Mouse (Mus musculus) midbrain, embryonic 10.5 days (tissue): Measurements from ENCODE around the gene Gstm6. TPM values are rescaled to one million over a fixed set of nuclear protein-coding genes. Genes with fewer than 3 reads are reported as not detected.

ENCODE experiments used
- DNase-seq: peaks from one replicate; pipeline ENCODE4 v3.0.0-alpha.2; 2017; ENCODE audit warnings: low spot score
- H3K27ac ChIP-seq: fragments of 300-500 bp; sonication (generic); replicated peaks from 2 replicates; pipeline ENCODE4 v1.5.1; 2016; ENCODE audit warnings: mild to moderate bottlenecking
- H3K27me3 ChIP-seq: fragments of 300-500 bp; sonication (generic); 2 replicates; pipeline ENCODE4 v1.6.1; 2016; ENCODE audit warnings: low read depth, mild to moderate bottlenecking; ENCODE audit not compliant: poor library complexity, severe bottlenecking
- H3K36me3 ChIP-seq: fragments of 300-500 bp; sonication (generic); 2 replicates; pipeline ENCODE4 v1.6.1; 2016; ENCODE audit warnings: mild to moderate bottlenecking, moderate library complexity
- H3K4me1 ChIP-seq: fragments of 300-500 bp; sonication (generic); 2 replicates; pipeline ENCODE4 v1.6.1; 2016
- H3K4me3 ChIP-seq: fragments of 300-500 bp; sonication (generic); 2 replicates; pipeline ENCODE4 v1.5.1; 2016; ENCODE audit warnings: mild to moderate bottlenecking, moderate library complexity
- H3K9me3 ChIP-seq: fragments of 300-500 bp; sonication (generic); replicated peaks from 2 replicates; pipeline ENCODE4 v1.6.1; 2016; ENCODE audit warnings: mild to moderate bottlenecking
- WGBS: fragments of 180-500 bp; shearing (Covaris S2); methylation state at CpG from one replicate; pipeline ENCODE4 v1.1.7; 2016; 5-methylcytosine and 5-hydroxymethylcytosine counted together
- polyA plus RNA-seq: library from polyadenylated mRNA; unstranded; fragments of >200 nt; fragmentation: Nextera tagmentation; extraction: Ambion mirVana; gene quantifications from 2 replicates; pipeline ENCODE4 v1.2.1, GENCODE M21; 2016

Gstm6 gene
- polyA plus RNA-seq, 1 experiment from 2014 or later: 13.1 TPM

DNA sequence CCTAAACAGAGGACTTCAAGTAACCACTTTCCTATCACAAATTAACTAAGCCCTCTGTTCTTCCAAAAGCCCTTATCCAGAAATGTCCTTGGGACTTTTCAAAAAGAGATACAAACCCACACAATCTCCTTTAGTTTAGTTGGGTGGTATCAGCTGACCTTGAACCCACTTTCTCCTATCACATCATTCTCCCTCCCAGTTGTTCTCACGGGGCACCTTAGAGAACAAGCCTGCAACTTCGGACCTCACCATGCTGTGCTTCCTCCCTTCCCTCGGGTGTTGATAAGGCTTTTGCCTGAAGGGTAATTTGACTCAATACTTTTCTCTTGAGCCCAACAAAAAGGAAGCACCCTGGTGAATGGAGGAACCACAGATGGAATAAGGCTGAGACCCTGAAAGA, 7.7 kb downstream of the Gstm6 start:
- no peak overlapping the region for H3K27ac ChIP-seq
- H3K9me3 ChIP-seq: no peaks in the 10 kb centered on the region
- 62% methylated on average over 3 of the region's 3 CpGs for WGBS
- H3K27me3 ChIP-seq: peaks cover 5% of the 10 kb centered on the region; the same call in 1 of the 2 replicates
- peaks cover 29% of the 10 kb centered on the region for H3K4me1 ChIP-seq
- no peak for DNase-seq
- no peak overlapping the region for H3K4me3 ChIP-seq
- no peaks in the 10 kb centered on the region for H3K36me3 ChIP-seq

DNA sequence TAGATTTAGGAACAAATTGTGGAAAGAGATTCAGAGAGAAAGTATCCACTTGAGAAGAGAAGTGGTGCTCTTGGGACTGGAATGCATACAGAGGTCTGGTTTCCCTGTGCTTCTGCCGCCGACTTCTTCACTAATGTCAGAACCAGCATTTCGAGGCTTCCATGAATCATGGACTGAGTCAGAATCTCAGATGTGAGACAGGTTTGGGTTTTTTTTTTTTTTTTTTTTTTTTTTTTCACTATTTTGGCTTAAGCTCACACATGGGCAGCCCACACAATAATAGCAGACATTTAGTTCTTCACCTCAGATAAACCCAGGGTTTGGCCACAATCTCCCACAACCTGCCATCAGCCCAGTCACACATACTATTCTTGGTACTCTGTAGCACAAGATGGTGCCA, 8.3 kb downstream of the Gstm6 start:
- H3K4me1 ChIP-seq: peaks cover 31% of the 10 kb centered on the region
- WGBS: 85% methylated on average over 3 of the region's 3 CpGs
- no peak for DNase-seq
- no peak overlapping the region for H3K27ac ChIP-seq
- H3K27me3 ChIP-seq: peaks cover 5% of the 10 kb centered on the region; the same call in 1 of the 2 replicates
- no peaks in the 10 kb centered on the region for H3K36me3 ChIP-seq
- H3K4me3 ChIP-seq: no peak overlapping the region
- H3K9me3 ChIP-seq: no peaks in the 10 kb centered on the region

DNA sequence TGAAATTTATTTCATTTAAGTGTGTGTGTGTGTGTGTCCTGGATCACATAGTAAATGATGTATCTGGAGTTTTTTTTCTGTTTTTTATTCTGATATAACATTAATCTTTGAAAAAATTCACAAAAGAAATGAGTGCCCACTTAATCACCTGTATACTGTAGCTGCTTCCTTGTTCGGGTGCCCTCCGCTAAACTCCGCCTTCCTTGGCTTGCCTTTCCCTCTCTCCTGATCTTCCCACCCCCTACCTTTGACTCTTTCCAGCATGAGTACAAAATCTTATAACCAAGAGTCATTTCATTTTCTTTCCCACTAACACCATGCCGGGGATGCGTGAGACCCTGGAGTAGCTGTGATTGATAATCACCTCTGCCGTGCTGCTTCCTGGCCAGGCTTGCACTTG, 11.4 kb downstream of the Gstm6 start:
- DNase-seq: no peak
- Histone ChIP-seq H3K4me3 (no peak overlapping the region), H3K27ac (0 out of 2 replicates have a peak overlapping the region, but pooled peaks have one; percentile 3), H3K4me1 (peaks cover 28% of the 10 kb centered on the region), H3K27me3 (peaks cover 5% of the 10 kb centered on the region; the same call in 1 of the 2 replicates), H3K36me3 (no peaks in the 10 kb centered on the region), H3K9me3 (no peaks in the 10 kb centered on the region)
- WGBS: 88% methylated on average over 6 of the region's 6 CpGs

DNA sequence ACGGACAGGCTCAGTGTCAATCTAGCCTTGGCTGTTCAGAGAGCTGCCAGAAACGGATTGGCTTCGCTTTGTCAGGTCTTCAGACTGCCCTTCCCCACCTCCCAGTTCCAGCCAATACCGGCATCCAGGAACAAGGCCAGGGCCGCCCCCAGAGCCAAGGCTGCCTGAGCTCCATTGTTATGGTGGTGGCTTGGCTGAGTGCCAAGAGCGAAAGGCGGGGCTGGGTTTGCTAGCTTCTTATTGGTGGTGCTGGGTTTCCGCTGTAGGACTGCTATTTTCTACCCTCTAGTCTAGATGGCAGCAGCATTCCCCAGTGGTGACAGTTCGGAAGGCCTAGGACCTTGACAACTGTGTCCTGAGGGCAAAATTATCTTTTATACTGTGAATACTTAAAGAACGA, 11.9 kb downstream of the Gstm6 start, which contains the start of gene Gstm7:
Gene Gstm7 (minus strand): TSS at position 148 of the 400 bp plus-strand sequence.
- peak; percentile 99 for DNase-seq
- Histone ChIP-seq H3K4me3 (peak within 1 kb of the TSS; percentile 45), H3K4me1 (peaks cover 28% of the 10 kb centered on the region), H3K27me3 (peaks cover 5% of the 10 kb centered on the region; the same call in 1 of the 2 replicates), H3K36me3 (no peaks in the 10 kb centered on the region), H3K9me3 (no peaks in the 10 kb centered on the region), H3K27ac (peak within 1 kb of the TSS; percentile 83)
- WGBS: 8% methylated on average over 10 of the region's 10 CpGs

DNA sequence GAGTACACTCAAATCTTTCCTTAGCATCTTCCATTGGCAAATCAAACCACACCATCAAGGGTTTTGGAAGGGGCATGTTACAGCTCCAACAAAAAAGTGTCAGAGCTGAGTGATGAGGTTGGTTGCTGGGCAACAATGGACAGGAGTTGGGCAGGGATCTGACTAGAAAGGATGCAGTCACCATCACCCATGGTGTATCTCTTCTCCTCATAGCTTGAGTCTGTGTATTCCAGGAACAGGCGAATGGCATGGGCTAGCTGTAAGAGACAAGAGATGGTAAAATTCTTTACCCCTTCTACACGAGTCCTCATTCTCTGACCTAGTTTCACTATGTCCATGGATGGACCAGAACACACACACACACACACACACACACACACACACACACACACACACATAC, 12.4 kb downstream of the Gstm6 start:
- peak overlapping the region; percentile 83 for H3K27ac ChIP-seq
- no peaks in the 10 kb centered on the region for H3K9me3 ChIP-seq
- DNase-seq: no peak
- peaks cover 28% of the 10 kb centered on the region for H3K4me1 ChIP-seq
- peaks cover 5% of the 10 kb centered on the region; the same call in 1 of the 2 replicates for H3K27me3 ChIP-seq
- WGBS: 68% methylated on average over 2 of the region's 2 CpGs
- peak overlapping the region; percentile 45 for H3K4me3 ChIP-seq
- no peaks in the 10 kb centered on the region for H3K36me3 ChIP-seq

DNA sequence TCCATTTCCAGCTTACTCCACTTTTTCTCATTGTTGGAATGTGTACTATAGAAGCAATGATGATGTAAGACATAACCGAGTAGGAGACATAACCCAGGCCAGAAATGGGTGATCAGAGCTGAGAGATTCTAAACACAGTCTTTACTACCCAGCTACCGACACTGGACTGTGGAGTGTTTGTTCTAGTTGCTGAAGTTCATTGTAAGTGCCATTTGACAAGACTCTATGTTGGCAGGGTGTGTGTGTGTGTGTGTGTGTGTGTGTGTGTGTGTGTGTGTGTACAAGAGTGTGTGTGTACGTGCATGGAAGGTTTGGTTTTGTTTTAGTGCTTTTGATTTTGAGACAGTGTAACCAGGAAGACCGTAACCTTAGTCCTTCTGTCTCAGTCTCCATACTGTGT, 13.8 kb downstream of the Gstm6 start:
- no peak overlapping the region for H3K27ac ChIP-seq

DNA sequence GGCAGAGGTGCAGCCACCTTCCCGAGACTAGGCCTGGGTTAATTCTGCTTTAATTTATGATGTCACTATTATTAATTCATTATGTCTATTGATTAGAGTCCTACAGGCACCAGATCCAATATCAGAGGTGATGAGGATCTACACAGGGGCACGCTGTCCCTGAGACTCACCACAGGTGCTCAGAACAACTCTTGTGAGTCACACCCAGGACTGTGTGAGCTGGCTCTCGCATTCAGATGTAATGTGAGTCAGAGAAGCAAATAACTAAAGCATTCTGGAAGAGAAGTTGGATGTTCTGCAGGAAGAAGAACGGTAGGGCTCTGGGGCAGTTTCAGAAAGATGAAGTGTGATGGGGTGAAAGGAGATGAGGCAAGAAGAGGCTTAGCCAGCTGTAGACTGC, 14.3 kb downstream of the Gstm6 start:
- peaks cover 28% of the 10 kb centered on the region for H3K4me1 ChIP-seq
- WGBS: 90% methylated on average over 4 of the region's 4 CpGs
- no peak overlapping the region for H3K27ac ChIP-seq
- DNase-seq: no peak
- no peaks in the 10 kb centered on the region for H3K36me3 ChIP-seq
- no peak overlapping the region for H3K4me3 ChIP-seq
- H3K27me3 ChIP-seq: peaks cover 5% of the 10 kb centered on the region; the same call in 1 of the 2 replicates
- no peaks in the 10 kb centered on the region for H3K9me3 ChIP-seq

More for the DNA sequence above, 13.8 kb downstream of the Gstm6 start:
- H3K4me3 ChIP-seq: no peak overlapping the region
- peaks cover 28% of the 10 kb centered on the region for H3K4me1 ChIP-seq
- H3K27me3 ChIP-seq: peaks cover 5% of the 10 kb centered on the region; the same call in 1 of the 2 replicates
- no peak for DNase-seq
- no peaks in the 10 kb centered on the region for H3K36me3 ChIP-seq
- WGBS: 81% methylated on average over 4 of the region's 4 CpGs
- no peaks in the 10 kb centered on the region for H3K9me3 ChIP-seq

DNA sequence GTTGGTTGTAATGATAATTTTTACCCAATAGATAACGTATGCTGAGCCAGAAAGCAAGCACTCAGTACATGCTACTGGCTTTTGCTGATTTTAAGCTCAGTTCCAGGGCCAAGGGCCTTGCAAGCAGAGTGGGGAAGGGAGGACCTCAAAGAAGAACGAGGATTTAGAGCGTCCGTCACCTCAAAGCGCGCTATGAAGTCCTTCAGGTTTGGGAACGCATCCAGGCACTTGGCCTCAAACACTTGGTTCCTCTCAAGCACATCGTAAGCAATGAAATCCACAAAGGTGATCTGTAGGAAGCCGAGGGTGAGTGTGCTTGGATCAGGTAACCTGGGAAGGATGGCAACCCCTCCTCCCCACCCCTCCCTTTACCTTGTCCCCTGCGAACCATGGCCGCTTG, 14.9 kb downstream of the Gstm6 start:
- Histone ChIP-seq H3K4me3 (no peak overlapping the region), H3K36me3 (no peaks in the 10 kb centered on the region), H3K9me3 (no peaks in the 10 kb centered on the region), H3K27ac (no peak overlapping the region), H3K4me1 (peaks cover 28% of the 10 kb centered on the region), H3K27me3 (peaks cover 5% of the 10 kb centered on the region; the same call in 1 of the 2 replicates)
- WGBS: 91% methylated on average over 11 of the region's 11 CpGs
- DNase-seq: no peak

DNA sequence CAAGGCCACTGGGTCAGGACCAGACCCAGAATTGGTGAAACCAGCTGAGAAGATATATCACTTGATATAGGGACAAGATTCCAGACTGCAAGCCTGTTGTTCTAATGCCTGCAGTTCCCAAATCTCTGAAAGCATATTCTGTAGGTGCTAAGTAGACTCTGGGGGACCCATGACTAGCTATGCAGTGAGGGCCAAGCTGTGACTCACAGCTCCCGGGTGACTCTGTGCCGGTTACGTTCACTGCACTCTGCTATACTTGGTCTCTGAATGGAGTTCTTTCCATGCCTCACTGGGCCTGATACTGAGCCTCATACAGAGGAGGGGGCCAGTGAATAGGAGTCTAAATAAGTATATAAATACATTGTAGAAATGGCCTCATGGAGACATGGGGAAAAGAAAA, 15.7 kb downstream of the Gstm6 start:
- Histone ChIP-seq H3K27me3 (0 out of 2 replicates have a peak, but pooled peaks cover under 1% of the 10 kb centered on the region), H3K9me3 (no peaks in the 10 kb centered on the region), H3K27ac (no peak overlapping the region), H3K36me3 (no peaks in the 10 kb centered on the region), H3K4me1 (peaks cover 28% of the 10 kb centered on the region), H3K4me3 (no peak overlapping the region)
- DNase-seq: no peak
- WGBS: 68% methylated on average over 3 of the region's 3 CpGs

DNA sequence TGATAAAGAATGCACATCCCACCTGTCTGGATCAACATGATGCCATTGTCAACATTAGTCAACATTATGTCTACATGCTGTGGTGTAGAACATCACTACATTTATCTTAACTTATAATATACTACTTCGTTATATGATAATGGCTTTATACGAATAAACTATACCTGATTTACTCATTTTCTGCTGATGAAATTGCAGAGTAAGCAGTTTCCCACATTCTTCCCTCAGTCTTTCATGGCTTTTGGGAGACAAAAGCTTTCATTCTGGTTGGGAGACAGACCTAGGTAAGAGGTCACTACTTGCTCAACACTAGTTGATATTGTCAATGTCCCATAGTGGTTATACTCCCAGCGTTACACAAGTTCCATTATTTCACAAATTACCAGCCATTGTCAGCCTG, 18.2 kb downstream of the Gstm6 start:
- Histone ChIP-seq H3K36me3 (no peaks in the 10 kb centered on the region), H3K4me3 (no peak overlapping the region), H3K4me1 (peaks cover 8% of the 10 kb centered on the region; the same call in 1 of the 2 replicates), H3K9me3 (no peaks in the 10 kb centered on the region), H3K27me3 (no peaks in the 10 kb centered on the region), H3K27ac (no peak overlapping the region)
- 92% methylated on average over 3 of the region's 3 CpGs for WGBS
- DNase-seq: no peak

DNA sequence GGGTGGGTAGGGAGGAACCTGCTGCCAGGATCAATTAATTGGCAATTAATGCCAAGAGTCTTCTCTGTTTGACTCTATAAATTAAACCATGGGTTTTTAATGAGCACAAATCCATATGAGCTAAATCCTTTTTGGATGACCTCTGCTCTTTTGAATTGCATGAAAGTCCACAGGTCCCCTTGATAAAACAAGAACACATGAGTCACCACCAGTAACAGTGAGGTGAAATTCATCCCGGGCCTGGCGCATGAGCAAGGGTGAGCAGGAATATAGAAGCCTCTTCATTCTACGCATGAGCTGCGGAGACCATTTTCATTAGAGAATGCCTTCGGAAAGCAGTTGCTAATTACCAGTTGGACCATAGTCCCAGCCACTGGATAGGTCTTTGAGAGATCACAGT, 23.2 kb downstream of the Gstm6 start:
- Histone ChIP-seq H3K36me3 (no peaks in the 10 kb centered on the region), H3K4me1 (no peaks in the 10 kb centered on the region), H3K27ac (no peak overlapping the region), H3K4me3 (no peak overlapping the region), H3K27me3 (no peaks in the 10 kb centered on the region), H3K9me3 (no peaks in the 10 kb centered on the region)
- no peak for DNase-seq
- 94% methylated on average over 5 of the region's 5 CpGs for WGBS

DNA sequence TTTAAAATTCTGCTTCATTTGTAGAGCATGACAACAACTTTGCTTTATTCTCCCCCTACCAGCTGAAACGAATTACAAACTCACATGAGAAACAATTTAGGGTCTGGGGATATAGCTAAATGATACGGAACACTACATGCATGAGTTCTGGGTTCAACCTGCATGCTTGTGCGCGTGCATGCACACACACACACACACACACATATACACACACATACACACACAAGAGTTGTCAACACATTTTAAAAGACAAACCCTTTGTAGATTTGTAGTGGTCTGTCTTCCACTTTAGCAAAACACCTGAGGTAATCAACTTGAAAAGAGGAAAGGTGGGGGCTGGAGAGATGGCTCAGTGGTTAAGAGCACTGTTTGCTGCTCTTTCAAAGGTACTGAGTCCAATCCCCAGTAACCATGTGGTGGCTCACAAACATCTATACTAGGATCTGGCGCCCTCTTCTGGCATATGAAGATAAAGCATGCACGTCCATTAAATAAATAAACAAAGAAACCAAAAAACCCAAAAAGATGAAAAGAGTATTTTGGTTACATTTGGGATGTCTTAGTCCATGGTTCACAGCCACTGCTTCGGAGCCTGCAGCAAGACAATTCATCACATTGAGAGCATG, 25.7 kb downstream of the Gstm6 start:
- WGBS: 59% methylated on average over 7 of the region's 7 CpGs
- DNase-seq: peak; percentile 47
- Histone ChIP-seq H3K36me3 (no peaks in the 10 kb centered on the region), H3K4me1 (no peaks in the 10 kb centered on the region), H3K4me3 (no peak overlapping the region), H3K27ac (no peak overlapping the region), H3K9me3 (no peaks in the 10 kb centered on the region), H3K27me3 (no peaks in the 10 kb centered on the region)

DNA sequence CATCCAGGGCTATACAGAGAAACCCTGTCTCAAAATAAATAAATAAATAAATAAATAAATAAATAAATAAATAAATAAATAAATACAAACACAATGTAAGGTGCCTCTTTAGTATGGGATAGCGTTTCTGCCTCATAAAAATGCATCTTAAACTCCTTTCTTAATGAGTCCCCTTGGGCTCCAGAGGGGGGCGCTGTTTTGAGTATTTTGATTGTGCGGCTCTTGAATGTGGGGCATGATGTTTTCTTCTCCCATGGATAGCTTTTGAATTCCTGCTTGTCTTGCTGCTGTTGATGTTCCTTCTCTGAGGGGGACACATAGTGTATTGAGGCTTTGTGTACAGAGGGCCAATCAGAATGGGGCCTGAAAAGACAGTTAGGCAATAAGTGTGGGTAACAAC, 26.5 kb downstream of the Gstm6 start:
- no peak for DNase-seq
- Histone ChIP-seq H3K9me3 (no peaks in the 10 kb centered on the region), H3K4me1 (no peaks in the 10 kb centered on the region), H3K27me3 (no peaks in the 10 kb centered on the region), H3K27ac (no peak overlapping the region), H3K4me3 (no peak overlapping the region), H3K36me3 (no peaks in the 10 kb centered on the region)
- 78% methylated on average over 3 of the region's 3 CpGs for WGBS
